Mouse (Mus musculus) erythroblast, embryonic 14.5 days (primary cell): ENCODE measurements around the gene 1700001P01Rik. TPM values are rescaled to one million over a fixed set of nuclear protein-coding genes. Genes with fewer than 3 reads are reported as not detected.
A peak's percentile ranks its signal among the peaks of the same experiment; 100 is the strongest.
"Not testable (repeated sequence)": the region's sequence is repeated elsewhere in the genome, so short reads cannot be mapped to it uniquely, and the experiment has no call there.

Source experiments
- H3K27me3 ChIP-seq: 2 replicates; pipeline ENCODE4 v1.6.1; 2012; ENCODE audit warnings: inconsistent platforms; ENCODE audit not compliant: control insufficient read depth
- H3K36me3 ChIP-seq: 2 replicates; pipeline ENCODE4 v1.6.1; 2012; ENCODE audit warnings: mild to moderate bottlenecking, inconsistent platforms; ENCODE audit not compliant: control insufficient read depth
- H3K4me1 ChIP-seq: 2 replicates; pipeline ENCODE4 v1.6.1; 2012; ENCODE audit warnings: inconsistent platforms; ENCODE audit not compliant: control insufficient read depth
- H3K4me3 ChIP-seq: replicated peaks from 2 replicates; pipeline ENCODE3; 2012; ENCODE audit warnings: moderate library complexity, mild to moderate bottlenecking, inconsistent platforms
- H3K9me3 ChIP-seq: 2 replicates; pipeline ENCODE4 v1.6.1; 2012; ENCODE audit warnings: low read length, inconsistent platforms, mixed read lengths; ENCODE audit not compliant: control insufficient read depth
- GATA1 ChIP-seq: IDR thresholded peaks from 2 replicates; pipeline ENCODE4 v1.6.1; 2012; ENCODE audit warnings: low read length, inconsistent platforms, mixed read lengths
- TAL1 ChIP-seq: IDR thresholded peaks from 3 replicates; pipeline ENCODE4 v1.6.1; 2012; ENCODE audit warnings: low read length, inconsistent platforms, mixed read lengths
- polyA plus RNA-seq: library from polyadenylated mRNA; stranded (reverse); fragments of >175 nt; gene quantifications from 2 replicates; pipeline ENCODE4 v1.2.3, GENCODE M21; 2012

Gene 1700001P01Rik
- polyA plus RNA-seq, 1 experiment = not detected

DNA sequence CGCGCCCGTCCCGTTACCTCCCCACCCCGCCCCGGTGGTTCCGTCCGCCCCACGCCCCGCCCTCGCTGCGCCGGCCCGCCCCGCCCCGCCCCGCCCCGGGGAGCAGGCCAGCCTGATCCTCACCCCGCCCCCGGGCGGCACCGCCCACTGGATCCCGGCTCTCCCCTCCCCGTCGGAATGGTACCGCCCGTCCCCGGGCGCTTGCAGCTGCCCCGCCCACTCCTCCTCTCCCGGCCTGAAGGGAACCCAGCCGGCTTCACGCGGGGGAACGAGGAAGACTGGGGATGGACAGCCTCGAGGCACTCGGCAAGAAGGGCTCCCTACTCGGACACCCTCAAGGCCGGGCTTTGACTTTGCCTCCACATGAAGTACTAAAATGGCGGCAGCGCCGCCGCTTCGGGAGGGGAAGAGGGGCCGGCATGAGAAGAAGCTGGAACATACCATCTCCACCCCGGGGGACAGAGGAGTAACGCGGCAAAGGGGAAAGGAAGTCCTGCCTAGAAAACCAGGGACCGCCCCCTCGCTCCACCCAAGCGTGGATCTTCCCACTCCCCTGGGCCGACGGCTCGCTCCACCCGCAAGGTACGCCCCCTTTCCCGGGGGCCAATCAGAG lies 30.9 kb downstream of the 1700001P01Rik start:
- Histone ChIP-seq H3K36me3 (peaks cover 39% of the 10 kb centered on the region), H3K27me3 (no peaks in the 10 kb centered on the region), H3K4me3 (peak overlapping the region; percentile 91), H3K4me1 (peaks cover 43% of the 10 kb centered on the region), H3K9me3 (no peaks in the 10 kb centered on the region)
- no peak for TF ChIP-seq TAL1
- no peak for TF ChIP-seq GATA1

DNA sequence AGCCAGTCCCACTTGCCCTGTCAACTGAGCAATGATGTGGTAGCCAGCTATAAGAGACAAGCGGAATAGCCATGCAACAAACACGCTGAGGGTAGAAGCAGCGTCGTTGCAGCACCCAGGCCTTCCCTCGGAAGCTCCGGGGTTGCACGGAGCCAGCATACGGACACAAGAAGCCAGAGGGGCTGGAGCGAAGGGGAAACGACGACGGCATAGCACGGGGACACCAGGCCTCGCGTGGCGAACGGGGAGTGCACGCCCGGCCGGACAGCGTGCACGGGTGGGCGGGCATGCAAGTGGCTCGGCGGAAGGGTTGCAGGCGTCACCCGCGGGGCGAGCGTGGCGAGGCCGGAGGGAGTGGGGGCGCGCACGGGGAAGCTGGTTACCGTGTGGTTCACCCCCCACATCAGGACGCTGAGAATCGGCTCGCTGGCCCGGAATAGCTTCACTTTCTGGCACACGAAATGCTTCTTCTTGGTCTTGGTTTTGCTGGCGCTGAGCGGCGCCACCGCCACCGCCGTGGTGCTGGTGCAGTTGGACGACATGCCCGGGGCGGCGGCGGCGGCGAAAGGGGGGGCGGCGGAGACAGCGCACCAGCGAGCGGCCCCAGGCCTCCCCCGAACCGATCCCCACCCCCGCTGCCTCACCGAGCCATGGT lies 31.5 kb downstream of the 1700001P01Rik start, which contains the start of gene Pip4k2b:
TSS of gene Pip4k2b (minus strand) at position 642 of the 655 bp plus-strand sequence.
- H3K36me3 ChIP-seq = peaks cover 33% of the 10 kb centered on the region
- H3K4me1 ChIP-seq = peaks cover 39% of the 10 kb centered on the region
- no peaks in the 10 kb centered on the region for H3K27me3 ChIP-seq
- no peaks in the 10 kb centered on the region for H3K9me3 ChIP-seq
- H3K4me3 ChIP-seq = peak within 1 kb of the TSS; percentile 91
- TF ChIP-seq TAL1 = no peak
- no peak for TF ChIP-seq GATA1

DNA sequence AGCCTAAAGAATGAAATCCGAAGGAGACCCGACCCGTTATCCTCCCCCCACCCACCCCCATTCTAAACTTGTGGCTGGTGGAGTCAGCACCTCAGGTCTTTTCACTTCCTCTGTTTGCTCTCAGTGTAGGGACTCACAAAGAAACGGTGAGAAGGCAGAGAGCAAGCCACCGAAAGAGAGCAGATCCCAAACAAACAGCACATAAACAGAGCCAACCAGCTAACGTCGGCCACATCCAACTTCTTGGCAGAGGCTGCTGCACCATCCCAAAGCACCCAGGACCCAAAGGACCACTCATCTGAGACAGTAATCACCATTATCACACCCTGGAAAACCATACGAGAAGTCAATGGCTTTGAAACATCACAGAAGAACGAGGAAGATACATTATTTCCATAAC lies 32.3 kb downstream of the 1700001P01Rik start:
- Histone ChIP-seq H3K36me3 (peaks cover 26% of the 10 kb centered on the region), H3K4me1 (peaks cover 39% of the 10 kb centered on the region), H3K4me3 (peak overlapping the region; percentile 91), H3K9me3 (no peaks in the 10 kb centered on the region), H3K27me3 (no peaks in the 10 kb centered on the region)
- TF ChIP-seq GATA1 (no peak), TAL1 (no peak)

GRCm38 (mm10) chr11:97742591-97742990 lies 33.1 kb downstream of the 1700001P01Rik start:
- Histone ChIP-seq H3K36me3 (peaks cover 17% of the 10 kb centered on the region), H3K9me3 (no peaks in the 10 kb centered on the region), H3K4me3 (no peak overlapping the region), H3K4me1 (peaks cover 39% of the 10 kb centered on the region), H3K27me3 (no peaks in the 10 kb centered on the region)
- TF ChIP-seq TAL1 (no peak), GATA1 (no peak)

DNA sequence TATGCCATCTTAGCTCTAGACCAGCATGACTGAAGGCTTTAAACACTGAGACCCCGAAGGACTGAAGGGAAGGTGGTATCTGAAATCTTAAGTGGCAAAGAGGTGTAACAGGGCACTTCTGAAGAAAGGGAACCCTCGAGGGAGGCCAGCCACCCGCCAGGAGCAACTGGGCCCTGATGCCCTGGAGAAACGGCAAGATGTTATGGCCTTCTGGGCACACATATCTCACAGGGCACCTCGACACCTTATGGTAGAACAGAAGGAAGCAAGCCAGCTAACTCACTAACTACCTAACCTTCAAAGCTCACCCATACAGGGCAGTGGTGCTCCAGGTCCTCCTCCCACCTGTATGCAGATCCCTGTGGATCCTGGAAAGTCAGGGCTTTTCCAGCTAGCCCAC lies 33.6 kb downstream of the 1700001P01Rik start:
- Histone ChIP-seq H3K4me1 (peaks cover 39% of the 10 kb centered on the region), H3K9me3 (no peaks in the 10 kb centered on the region), H3K36me3 (peaks cover 13% of the 10 kb centered on the region), H3K4me3 (no peak overlapping the region), H3K27me3 (no peaks in the 10 kb centered on the region)
- TF ChIP-seq GATA1 (no peak), TAL1 (no peak)

DNA sequence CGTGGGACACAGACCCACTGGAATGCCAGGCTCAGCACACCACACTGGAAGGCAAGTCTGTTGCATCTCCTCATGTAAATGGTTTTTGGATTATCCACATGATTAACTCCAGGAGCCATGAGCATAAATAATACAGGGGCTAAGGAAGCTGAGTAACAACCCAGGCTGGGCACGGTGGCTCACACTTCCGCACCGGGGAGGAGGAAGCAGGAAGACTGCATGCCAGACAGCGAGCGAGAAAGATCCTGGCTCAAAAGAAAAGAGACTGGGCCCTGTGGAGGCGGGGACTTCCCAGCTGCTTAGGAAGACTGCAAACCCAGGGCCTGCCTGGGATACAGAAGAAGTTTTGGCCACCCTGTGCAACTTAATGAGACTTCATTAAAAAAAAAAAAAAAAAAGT lies 35.5 kb downstream of the 1700001P01Rik start:
- no peak for TF ChIP-seq GATA1
- TF ChIP-seq TAL1 = no peak
- Histone ChIP-seq H3K9me3 (no peaks in the 10 kb centered on the region), H3K27me3 (no peaks in the 10 kb centered on the region), H3K4me1 (peaks cover 28% of the 10 kb centered on the region), H3K4me3 (no peak overlapping the region), H3K36me3 (no peaks in the 10 kb centered on the region)

DNA sequence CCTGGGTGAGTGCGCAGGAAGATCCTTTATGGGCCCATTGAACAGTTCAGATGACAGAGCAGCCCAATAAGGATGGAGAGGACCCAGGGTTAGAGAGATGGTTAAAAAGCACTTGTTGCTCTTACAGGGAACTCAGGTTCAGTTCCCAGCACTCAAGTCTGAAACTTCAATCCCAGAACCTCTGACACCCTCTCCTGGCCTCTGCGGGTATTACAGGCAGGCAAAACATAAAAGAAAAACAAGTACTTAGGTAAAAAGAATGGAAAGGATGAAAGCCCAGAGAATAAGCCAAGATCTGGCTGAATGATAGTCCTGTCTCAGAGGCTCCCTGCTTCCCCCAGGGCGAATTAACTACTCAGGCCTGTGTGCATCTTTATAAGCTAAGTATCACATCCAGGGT lies 36.6 kb downstream of the 1700001P01Rik start:
- TF ChIP-seq TAL1 = no peak
- no peak for TF ChIP-seq GATA1
- Histone ChIP-seq H3K9me3 (no peaks in the 10 kb centered on the region), H3K4me1 (peaks cover 25% of the 10 kb centered on the region), H3K4me3 (no peak overlapping the region), H3K36me3 (no peaks in the 10 kb centered on the region), H3K27me3 (no peaks in the 10 kb centered on the region)

DNA sequence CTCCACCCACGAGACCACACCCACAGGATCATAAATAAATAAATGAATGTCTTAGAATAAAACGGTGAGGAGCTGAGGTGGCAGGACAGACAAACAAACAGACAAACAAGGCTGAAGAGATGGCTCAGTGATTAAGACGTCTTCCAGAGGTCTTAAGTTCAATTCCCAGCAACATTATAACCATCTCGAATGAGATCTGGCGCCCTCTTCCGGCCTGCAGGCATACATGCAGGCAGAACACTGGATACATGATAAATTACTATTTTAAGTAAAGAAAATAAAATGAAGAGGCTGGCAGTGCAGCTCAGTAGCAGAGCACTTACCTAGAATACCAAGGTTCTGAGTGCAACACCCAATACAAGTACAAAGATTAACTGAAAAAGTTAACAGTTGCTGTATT lies 37.0 kb downstream of the 1700001P01Rik start:
- Histone ChIP-seq H3K36me3 (no peaks in the 10 kb centered on the region), H3K4me3 (no peak overlapping the region), H3K9me3 (no peaks in the 10 kb centered on the region), H3K4me1 (peaks cover 20% of the 10 kb centered on the region), H3K27me3 (no peaks in the 10 kb centered on the region)
- TF ChIP-seq TAL1 (no peak), GATA1 (no peak)

DNA sequence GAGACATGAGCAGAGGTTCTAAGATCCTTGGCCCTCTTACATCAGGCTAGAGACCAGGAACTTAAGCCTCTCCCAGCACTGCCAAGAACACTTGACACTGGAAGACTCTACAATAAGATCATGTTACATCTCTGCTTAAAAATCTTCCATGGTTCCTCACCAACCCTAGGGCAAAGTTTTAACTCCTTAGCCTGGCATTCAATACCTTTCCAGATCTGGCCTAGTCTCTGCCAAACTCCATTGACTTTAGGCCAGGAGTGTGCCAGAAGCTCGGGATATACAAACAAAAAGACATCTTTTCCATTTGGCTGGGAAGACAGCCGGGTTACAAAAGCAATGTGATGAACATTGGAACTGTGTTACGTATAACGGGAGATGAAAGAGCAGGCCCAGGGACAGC lies 38.1 kb downstream of the 1700001P01Rik start:
- no peaks in the 10 kb centered on the region for H3K27me3 ChIP-seq
- no peaks in the 10 kb centered on the region for H3K9me3 ChIP-seq
- H3K4me3 ChIP-seq = no peak overlapping the region
- H3K4me1 ChIP-seq = peaks cover 11% of the 10 kb centered on the region
- peaks cover 4% of the 10 kb centered on the region for H3K36me3 ChIP-seq
- TF ChIP-seq GATA1 = no peak
- TF ChIP-seq TAL1 = no peak

DNA sequence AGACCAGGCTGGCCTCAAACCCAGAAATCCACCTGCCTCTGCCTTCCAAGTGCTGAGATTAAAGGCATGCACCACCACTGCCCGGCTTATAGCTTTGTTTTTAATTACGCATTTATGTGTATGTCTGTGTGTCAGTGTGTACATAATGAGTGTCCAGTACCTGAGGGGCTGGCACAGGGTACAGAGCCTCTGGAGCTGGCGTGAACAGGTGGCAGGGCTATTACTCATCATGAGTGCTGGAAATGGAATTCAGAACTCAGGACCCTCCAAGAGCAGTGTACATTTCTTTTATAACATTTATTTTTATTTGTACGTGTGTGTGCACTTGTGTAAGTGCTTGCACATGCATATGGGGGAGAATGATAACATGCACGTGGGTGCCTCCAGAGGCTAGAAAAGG lies 39.1 kb downstream of the 1700001P01Rik start:
- Histone ChIP-seq H3K9me3 (no peaks in the 10 kb centered on the region), H3K4me3 (no peak overlapping the region), H3K4me1 (peaks cover 5% of the 10 kb centered on the region), H3K36me3 (peaks cover 9% of the 10 kb centered on the region), H3K27me3 (no peaks in the 10 kb centered on the region)
- TF ChIP-seq GATA1 (no peak), TAL1 (no peak)

GRCm38 (mm10) chr11:97734810-97735209 lies 40.9 kb downstream of the 1700001P01Rik start:
- H3K4me1 ChIP-seq, H3K4me3 ChIP-seq, H3K9me3 ChIP-seq, H3K27me3 ChIP-seq: not testable (repeated sequence)
- H3K36me3 ChIP-seq = peaks cover 19% of the 10 kb centered on the region
